Mouse (Mus musculus): ENCODE data around the gene Catip. TPM values are rescaled to one million over a fixed set of nuclear protein-coding genes. Genes with fewer than 3 reads are reported as not detected.

The Catip gene
- polyA plus RNA-seq, 1 experiment: 10.2 TPM

DNA sequence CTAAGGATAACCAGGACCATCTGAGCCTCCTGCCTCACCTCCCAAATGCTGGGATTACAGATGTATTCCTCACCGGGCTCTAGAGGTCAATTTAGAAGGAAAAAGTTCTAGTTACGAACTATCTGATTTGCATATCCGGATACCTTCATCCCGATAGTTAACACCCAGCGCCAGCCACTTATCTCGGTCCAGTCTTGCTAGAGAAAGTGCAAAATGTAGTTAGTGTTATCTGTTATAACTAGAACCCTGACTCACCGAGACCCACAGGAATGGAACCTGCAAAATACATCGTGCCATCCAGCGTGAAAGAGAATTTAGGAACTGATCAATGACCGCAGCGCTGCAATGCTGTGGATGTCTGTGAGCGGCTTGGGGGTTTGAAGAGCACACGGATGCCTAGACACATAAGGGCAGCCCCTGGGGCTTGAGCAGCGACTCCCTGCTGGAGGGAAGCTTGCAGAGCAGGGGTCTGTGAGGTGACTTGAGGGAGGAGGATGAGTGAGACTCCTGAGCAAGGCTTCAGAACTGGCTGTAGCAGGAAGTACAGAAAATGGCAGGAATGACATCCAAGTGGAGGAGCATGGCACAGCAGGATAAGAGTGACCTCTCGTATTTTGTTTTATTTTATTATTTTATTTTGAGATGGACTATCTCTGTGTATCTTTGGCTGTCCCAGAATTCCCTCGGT lies 39.3 kb downstream of the Catip start:
- no peak for TF ChIP-seq POLR2A (IDR thresholded peaks at IDR 0.05; ENCODE audit: borderline replicate concordance, extremely low read depth, low read depth, low read length)
- Histone ChIP-seq H3K4me1 (ENCODE audit: control insufficient read depth, insufficient read depth, low read length) (no peaks in the 10 kb centered on the region), H3K4me3 (replicated peaks; ENCODE audit: extremely low read depth, low read depth, low read length) (no peak overlapping the region)
- DNase-seq: no peak
- 46% methylated on average over 16 of the region's 16 CpGs for WGBS

DNA sequence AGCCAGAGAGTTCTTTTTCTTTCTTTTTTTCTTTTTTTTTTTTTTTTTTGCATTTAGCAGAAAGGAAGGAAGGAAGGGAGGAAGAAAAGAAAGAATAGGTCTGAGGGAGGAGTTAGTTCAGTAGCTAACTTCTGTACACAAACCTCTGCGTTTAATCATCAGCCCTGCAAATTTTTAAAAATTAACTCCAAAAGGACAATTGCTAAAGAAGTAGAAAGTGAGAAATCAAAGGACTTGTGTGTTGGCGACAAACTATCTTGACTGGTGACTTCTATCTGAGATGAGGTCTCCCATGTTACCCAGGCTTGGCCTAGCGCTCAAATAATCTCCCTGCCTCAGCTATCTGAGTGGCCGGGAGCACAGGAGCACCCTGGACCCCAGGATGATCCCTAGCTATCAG lies 42.3 kb downstream of the Catip start:
- DNase-seq: no peak
- Histone ChIP-seq H3K4me1 (ENCODE audit: control insufficient read depth, insufficient read depth, low read length) (no peaks in the 10 kb centered on the region), H3K4me3 (replicated peaks; ENCODE audit: extremely low read depth, low read depth, low read length) (no peak overlapping the region)
- TF ChIP-seq CTCF (IDR thresholded peaks at IDR 0.05; ENCODE audit: insufficient read depth, low read length): no peak
- no peak for TF ChIP-seq POLR2A (IDR thresholded peaks at IDR 0.05; ENCODE audit: borderline replicate concordance, extremely low read depth, low read depth, low read length)
- WGBS: 79% methylated on average over 4 of the region's 4 CpGs

DNA sequence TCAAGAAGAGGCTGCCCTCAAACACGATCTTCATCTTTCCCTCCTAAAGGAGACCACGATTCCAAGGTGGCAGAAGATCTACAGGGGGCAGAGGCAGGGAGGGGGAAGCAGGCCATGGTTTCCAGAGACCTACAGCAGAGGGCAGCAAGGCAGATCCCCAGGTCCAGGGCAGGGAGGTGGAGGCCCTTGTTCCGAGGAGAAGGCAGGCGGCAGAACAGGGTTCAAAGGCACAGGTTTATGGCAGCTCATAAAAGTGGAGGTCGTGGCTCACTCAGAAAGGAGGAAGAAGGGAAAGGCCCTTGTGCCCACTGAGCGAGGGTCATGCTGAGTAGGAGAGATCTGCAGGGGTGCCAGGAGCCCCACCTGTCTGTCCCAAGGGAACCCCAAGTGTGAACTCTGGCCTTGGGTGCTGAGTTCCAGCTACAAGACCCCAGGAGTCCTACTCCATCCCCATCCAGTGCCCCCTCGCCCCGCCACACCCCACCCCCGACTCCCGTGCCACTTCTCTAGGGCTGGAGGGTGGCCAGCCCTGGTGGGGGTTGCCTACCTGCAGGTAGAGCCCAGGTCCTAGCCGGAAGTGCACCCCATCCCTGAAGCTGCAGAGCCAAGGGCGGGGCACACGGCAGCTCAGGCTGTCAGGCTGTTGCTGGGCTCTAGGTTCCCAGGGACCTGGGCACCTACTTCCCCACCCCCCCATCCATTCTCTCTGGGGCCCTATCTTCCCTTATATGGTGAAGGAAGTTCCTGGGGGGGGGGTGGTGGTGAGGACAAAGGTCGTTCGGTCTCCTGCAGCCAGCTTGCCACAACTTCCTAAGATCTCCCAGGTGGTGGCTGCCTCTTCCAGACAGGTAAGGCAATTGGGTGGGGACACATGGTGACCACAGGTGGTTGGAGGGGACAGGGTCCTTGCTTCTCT lies 46.9 kb downstream of the Catip start, which contains the start of gene Vil1:
Vil1 (plus strand) TSS at position 788 of the 916 bp plus-strand sequence.
- TF ChIP-seq POLR2A (IDR thresholded peaks at IDR 0.05; ENCODE audit: borderline replicate concordance, extremely low read depth, low read depth, low read length): no peak
- TF ChIP-seq CTCF (IDR thresholded peaks at IDR 0.05; ENCODE audit: insufficient read depth, low read length): no peak
- H3K4me3 ChIP-seq (replicated peaks; ENCODE audit: extremely low read depth, low read depth, low read length): no peak within 1 kb of the TSS
- no peak for DNase-seq
- WGBS: 55% methylated on average over 15 of the region's 15 CpGs
- no peaks in the 10 kb centered on the region for H3K4me1 ChIP-seq (ENCODE audit: control insufficient read depth, insufficient read depth, low read length)

DNA sequence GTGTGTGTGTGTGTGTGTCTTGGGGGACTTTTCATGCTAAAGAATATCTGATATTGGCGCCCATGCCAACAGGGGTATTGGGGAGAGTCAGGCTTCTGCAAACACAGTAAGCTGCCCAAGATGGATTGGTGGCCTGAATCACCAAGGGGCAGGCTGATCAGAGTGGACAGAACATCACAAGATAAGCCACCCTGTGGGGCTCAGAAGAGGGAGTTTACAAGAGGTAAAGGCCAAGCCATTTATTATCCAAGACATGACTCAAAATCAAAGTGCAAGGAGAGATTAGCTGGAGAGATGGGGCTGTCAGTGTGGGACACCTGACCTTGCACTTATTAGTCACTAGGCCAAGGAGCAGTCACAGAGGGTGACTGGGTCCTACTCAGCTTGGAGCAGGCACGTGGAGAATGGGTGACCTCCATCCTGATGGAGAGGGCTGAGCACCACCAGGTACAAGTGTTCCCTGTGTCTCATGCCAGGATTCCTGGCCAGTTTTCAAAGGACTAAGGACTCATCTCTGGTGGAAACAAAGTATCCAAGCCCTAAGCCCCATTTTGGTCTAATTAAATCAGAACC lies 49.9 kb downstream of the Catip start:
- Histone ChIP-seq H3K4me3 (replicated peaks; ENCODE audit: extremely low read depth, low read depth, low read length) (no peak overlapping the region), H3K4me1 (ENCODE audit: control insufficient read depth, insufficient read depth, low read length) (no peaks in the 10 kb centered on the region)
- no peak for DNase-seq
- WGBS: 50% methylated on average over 2 of the region's 2 CpGs
- no peak for TF ChIP-seq CTCF (IDR thresholded peaks at IDR 0.05; ENCODE audit: insufficient read depth, low read length)
- no peak for TF ChIP-seq POLR2A (IDR thresholded peaks at IDR 0.05; ENCODE audit: borderline replicate concordance, extremely low read depth, low read depth, low read length)

DNA sequence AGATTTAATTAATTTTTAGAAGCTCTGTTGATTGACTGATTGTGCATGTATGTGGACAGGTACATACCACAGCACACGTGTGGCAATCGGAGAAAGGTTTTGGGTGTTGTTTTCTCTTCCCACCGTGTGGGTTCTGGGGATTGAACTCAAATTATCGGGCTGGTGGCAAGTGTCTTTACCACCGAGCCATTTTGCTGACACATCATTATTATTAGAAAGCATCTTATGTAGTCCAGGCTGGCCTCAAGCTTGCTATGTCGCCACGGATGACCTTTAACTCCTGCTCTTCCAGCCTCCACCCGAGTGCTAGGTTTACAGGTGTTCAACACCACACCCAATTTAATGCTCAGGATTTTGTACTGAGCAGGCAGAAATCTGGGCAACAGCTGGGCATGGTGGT lies 50.8 kb downstream of the Catip start:
- WGBS: 80% methylated on average over 8 of the region's 8 CpGs

DNA sequence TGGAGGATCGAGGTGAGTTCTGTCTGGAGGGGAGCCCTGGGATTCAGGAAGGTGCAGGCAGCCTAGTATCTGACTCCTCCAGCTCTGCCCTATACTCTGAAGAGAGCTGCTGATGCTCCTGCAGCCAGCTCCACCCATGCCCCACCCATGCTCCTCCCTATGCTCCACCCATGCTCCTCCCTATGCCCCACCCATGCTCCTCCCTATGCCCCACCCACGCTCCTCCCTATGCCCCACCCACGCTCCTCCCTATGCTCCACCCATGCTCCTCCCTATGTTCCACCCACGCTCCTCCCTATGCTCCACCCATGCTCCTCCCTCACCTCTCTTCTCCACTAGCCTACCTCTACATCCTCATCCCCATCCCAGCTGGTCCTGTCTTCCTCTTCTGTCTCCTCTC lies 53.2 kb downstream of the Catip start:
- TF ChIP-seq CTCF (IDR thresholded peaks at IDR 0.05; ENCODE audit: insufficient read depth, low read length) (no peak), POLR2A (IDR thresholded peaks at IDR 0.05; ENCODE audit: borderline replicate concordance, extremely low read depth, low read depth, low read length) (no peak)
- Histone ChIP-seq H3K4me3 (replicated peaks; ENCODE audit: extremely low read depth, low read depth, low read length) (no peak overlapping the region), H3K4me1 (ENCODE audit: control insufficient read depth, insufficient read depth, low read length) (no peaks in the 10 kb centered on the region)
- 48% methylated on average over 4 of the region's 4 CpGs for WGBS
- DNase-seq: no peak

More for the DNA sequence above, 50.8 kb downstream of the Catip start:
- H3K4me1 ChIP-seq (ENCODE audit: control insufficient read depth, insufficient read depth, low read length): no peaks in the 10 kb centered on the region
- DNase-seq: no peak
- TF ChIP-seq CTCF (IDR thresholded peaks at IDR 0.05; ENCODE audit: insufficient read depth, low read length): no peak
- H3K4me3 ChIP-seq (replicated peaks; ENCODE audit: extremely low read depth, low read depth, low read length): no peak overlapping the region

Other genes starting within 250 kb of the Catip start
- 781 and 1,078 TPM in 2 replicates for gene Tns1, start 237.7 kb upstream of the Catip start, polyA plus RNA-seq (2012; rRNA removed)
- gene Rufy4, start 236.6 kb upstream of the Catip start, polyA plus RNA-seq (2012; rRNA removed): 1.4 and 1.6 TPM in 2 replicates
- 3.2 and 6.4 TPM in 2 replicates for gene Cxcr2, start 208.1 kb upstream of the Catip start, polyA plus RNA-seq (2012; rRNA removed)
- gene Cxcr1, start 167.5 kb upstream of the Catip start, polyA plus RNA-seq (2012; rRNA removed): 0.43 and 1.5 TPM in 2 replicates
- 177 and 180 TPM in 2 replicates for gene Arpc2, start 126.0 kb upstream of the Catip start, polyA plus RNA-seq (2012; rRNA removed)
- gene Gpbar1, start 83.6 kb upstream of the Catip start, polyA plus RNA-seq (2012; rRNA removed): 0.18 and 0.22 TPM in 2 replicates
- gene Aamp, start 77.4 kb upstream of the Catip start, polyA plus RNA-seq (2012; rRNA removed): 141 and 172 TPM in 2 replicates
- gene Pnkd, start 77.2 kb upstream of the Catip start, polyA plus RNA-seq (2012; rRNA removed): 63.0 and 63.5 TPM in 2 replicates
- gene Tmbim1, start 56.5 kb upstream of the Catip start, polyA plus RNA-seq (2012; rRNA removed): 567 and 655 TPM in 2 replicates
- gene Slc11a1, start 13.1 kb downstream of the Catip start, polyA plus RNA-seq (2012; rRNA removed): 33.3 and 41.8 TPM in 2 replicates
- 197 and 200 TPM in 2 replicates for gene Ctdsp1, start 29.4 kb downstream of the Catip start, polyA plus RNA-seq (2012; rRNA removed)
- 0.31 and 1.1 TPM in 2 replicates for gene Vil1, start 47.3 kb downstream of the Catip start, polyA plus RNA-seq (2012; rRNA removed)
- 10.4 and 14.3 TPM in 2 replicates for gene Cnot9, start 143.9 kb downstream of the Catip start, polyA plus RNA-seq (2012; rRNA removed)
- gene Plcd4, start 180.8 kb downstream of the Catip start, polyA plus RNA-seq (2012; rRNA removed): 0.58 and 0.62 TPM in 2 replicates
- 3.4 and 3.7 TPM in 2 replicates for gene Usp37, start 182.2 kb downstream of the Catip start, polyA plus RNA-seq (2012; rRNA removed)
- 13.6 and 14.5 TPM in 2 replicates for gene Zfp142, start 226.1 kb downstream of the Catip start, polyA plus RNA-seq (2012; rRNA removed)
- 10.4 and 17.5 TPM in 2 replicates for gene Bcs1l, start 226.2 kb downstream of the Catip start, polyA plus RNA-seq (2012; rRNA removed)
- gene Rnf25, start 239.3 kb downstream of the Catip start, polyA plus RNA-seq (2012; rRNA removed): 37.6 and 51.0 TPM in 2 replicates
- gene Stk36, start 239.3 kb downstream of the Catip start, polyA plus RNA-seq (2012; rRNA removed): 17.4 and 18.7 TPM in 2 replicates

Measured in lung, adult 2 months (tissue).